Mouse (Mus musculus) MEL-GATA-1-ER (cell line): Measurements from ENCODE around the gene Rnf114.

ENCODE experiments used
- DNase-seq: peaks from one replicate; pipeline ENCODE4 v3.0.0-alpha.2; 2012; ENCODE audit warnings: low read depth; ENCODE audit errors: extremely low read depth

The Rnf114 gene

GRCm38 (mm10) chr2:167474218-167474617 is 18.2 kb upstream of the Rnf114 start:
- DNase-seq: no peak

GRCm38 (mm10) chr2:167475596-167475995 is 16.8 kb upstream of the Rnf114 start:
- DNase-seq: no peak

GRCm38 (mm10) chr2:167476200-167476688 is 16.2 kb upstream of the Rnf114 start:
- DNase-seq: no peak

- no peak for DNase-seq
Measured at GRCm38 (mm10) chr2:167476762-167477161, 15.7 kb upstream of the Rnf114 start.

- no peak for DNase-seq
Measured at GRCm38 (mm10) chr2:167478128-167478527, 14.3 kb upstream of the Rnf114 start.

- no peak for DNase-seq
Measured at GRCm38 (mm10) chr2:167479501-167479900, 12.9 kb upstream of the Rnf114 start.

GRCm38 (mm10) chr2:167482681-167483080 is 9.8 kb upstream of the Rnf114 start:
- no peak for DNase-seq

GRCm38 (mm10) chr2:167483081-167483826 is 9.2 kb upstream of the Rnf114 start:
- DNase-seq: no peak

- DNase-seq: no peak
Measured at GRCm38 (mm10) chr2:167483827-167484410, 8.5 kb upstream of the Rnf114 start.

GRCm38 (mm10) chr2:167484932-167485331 is 7.5 kb upstream of the Rnf114 start:
- DNase-seq: no peak

GRCm38 (mm10) chr2:167485501-167486377 is 6.7 kb upstream of the Rnf114 start:
- no peak for DNase-seq

- no peak for DNase-seq
Measured at GRCm38 (mm10) chr2:167486573-167486972, 5.9 kb upstream of the Rnf114 start.

GRCm38 (mm10) chr2:167487551-167487950 is 4.9 kb upstream of the Rnf114 start:
- DNase-seq: no peak

GRCm38 (mm10) chr2:167487994-167488393 is 4.5 kb upstream of the Rnf114 start:
- no peak for DNase-seq

GRCm38 (mm10) chr2:167490813-167491525 is 1.5 kb upstream of the Rnf114 start:
- DNase-seq: no peak

GRCm38 (mm10) chr2:167492713-167493636 is 530 bp downstream of the Rnf114 start, which contains the start of gene Spata2:
Spata2 (minus strand) TSS chr2:167492887.
- DNase-seq: peak; percentile 76

- no peak for DNase-seq
Measured at GRCm38 (mm10) chr2:167496437-167496836, 4.0 kb downstream of the Rnf114 start.

- DNase-seq: no peak
Measured at GRCm38 (mm10) chr2:167497272-167497671, 4.8 kb downstream of the Rnf114 start.

- no peak for DNase-seq
Measured at GRCm38 (mm10) chr2:167502554-167503252, 10.3 kb downstream of the Rnf114 start.
